Mouse (Mus musculus) liver, embryonic 14.5 days (tissue): ENCODE measurements around the gene Ash1l. TPM values are rescaled to one million over a fixed set of nuclear protein-coding genes. Genes with fewer than 3 reads are reported as not detected.
"Not testable (repeated sequence)": the region's sequence is repeated elsewhere in the genome, so short reads cannot be mapped to it uniquely, and the experiment has no call there.

ENCODE experiments used
- ATAC-seq: fragments of 200-750 bp; cut with Nextera tagmentation; 2 replicates; pipeline ENCODE4 v1.8.0; 2017; ENCODE audit warnings: moderate number of reproducible peaks, mild to moderate bottlenecking, moderate library complexity; ENCODE audit not compliant: insufficient read depth
- DNase-seq, 3 experiments: peaks; one replicate each; pipeline ENCODE4 v3.0.0-alpha.2; 2012 to 2013; ENCODE audit warnings: low read depth in 3 of 3, low spot score in 3 of 3
- H3K27ac ChIP-seq: fragments of 300-500 bp; sonication (generic); 2 replicates; pipeline ENCODE4 v1.5.1; 2014; ENCODE audit warnings: moderate library complexity, mild to moderate bottlenecking, control low read depth, inconsistent platforms
- H3K27me3 ChIP-seq: fragments of 300-500 bp; sonication (generic); 2 replicates; pipeline ENCODE4 v1.6.1; 2014; ENCODE audit warnings: mild to moderate bottlenecking, low read length, moderate library complexity; ENCODE audit not compliant: control insufficient read depth, insufficient read depth
- H3K36me3 ChIP-seq: fragments of 300-500 bp; sonication (generic); replicated peaks from 2 replicates; pipeline ENCODE4 v1.6.1; 2014; ENCODE audit warnings: low read depth; ENCODE audit not compliant: control insufficient read depth, insufficient read depth
- H3K4me1 ChIP-seq, 2 experiments: fragments of 200-500 bp in 1 of 2; fragments of 300-500 bp in 1 of 2; sonication (generic) in 1 of 2; replicated peaks; 2 replicates each; pipeline ENCODE4 v1.6.1; 2012 to 2014; ENCODE audit warnings: antibody characterized with exemption in 1 of 2, inconsistent platforms in 1 of 2, low read length in 1 of 2; ENCODE audit not compliant: control insufficient read depth in 2 of 2, insufficient read depth in 2 of 2
- H3K4me2 ChIP-seq: fragments of 300-500 bp; sonication (generic); 2 replicates; pipeline ENCODE4 v1.6.1; 2014; ENCODE audit warnings: low read depth, mild to moderate bottlenecking, control low read depth, moderate library complexity
- H3K4me3 ChIP-seq, 2 experiments: fragments of 200-500 bp in 1 of 2; fragments of 300-500 bp in 1 of 2; sonication (generic) in 1 of 2; 2 replicates each; pipeline ENCODE4 v1.5.1; 2012 to 2014; ENCODE audit warnings: low read depth in 2 of 2, low read length in 2 of 2, mild to moderate bottlenecking in 2 of 2, control low read depth in 1 of 2, inconsistent platforms in 1 of 2, moderate library complexity in 1 of 2; ENCODE audit not compliant: insufficient read depth in 1 of 2
- H3K9ac ChIP-seq: fragments of 300-500 bp; sonication (generic); replicated peaks from 2 replicates; pipeline ENCODE4 v1.6.1; 2014; ENCODE audit warnings: mild to moderate bottlenecking, control low read depth, moderate library complexity
- H3K9me3 ChIP-seq: fragments of 300-500 bp; sonication (generic); 2 replicates; pipeline ENCODE4 v1.6.1; 2016; ENCODE audit warnings: low read length, mixed read lengths; ENCODE audit not compliant: control insufficient read depth
- CTCF ChIP-seq: IDR thresholded peaks from 2 replicates; pipeline ENCODE4 v1.5.1; 2016; ENCODE audit warnings: antibody characterized with exemption, low read depth, control low read depth
- EP300 ChIP-seq: IDR thresholded peaks from 2 replicates; pipeline ENCODE4 v1.6.1; 2016; ENCODE audit warnings: antibody characterized with exemption, low read depth
- WGBS: fragments of 180-500 bp; shearing (Covaris S2); extraction: QIAGEN DNeasy Blood & Tissue Kit; methylation state at CpG from one replicate; pipeline ENCODE4 v1.1.7; 2014; ENCODE audit not compliant: insufficient replicate concordance; 5-methylcytosine and 5-hydroxymethylcytosine counted together
- polyA plus RNA-seq, 2 experiments: library from polyadenylated mRNA; depleted of rRNA in 1 of 2; stranded (reverse) in 1 of 2; unstranded in 1 of 2; fragments of >200 nt; fragmentation: Nextera tagmentation in 1 of 2; extraction: Ambion mirVana in 1 of 2; gene quantifications; 2 replicates each; pipeline versions ENCODE4 v1.2.1 to v1.2.3; 2012 to 2014

Ash1l gene
- polyA plus RNA-seq, 2 experiments, result 3.2 to 3.6 TPM

DNA sequence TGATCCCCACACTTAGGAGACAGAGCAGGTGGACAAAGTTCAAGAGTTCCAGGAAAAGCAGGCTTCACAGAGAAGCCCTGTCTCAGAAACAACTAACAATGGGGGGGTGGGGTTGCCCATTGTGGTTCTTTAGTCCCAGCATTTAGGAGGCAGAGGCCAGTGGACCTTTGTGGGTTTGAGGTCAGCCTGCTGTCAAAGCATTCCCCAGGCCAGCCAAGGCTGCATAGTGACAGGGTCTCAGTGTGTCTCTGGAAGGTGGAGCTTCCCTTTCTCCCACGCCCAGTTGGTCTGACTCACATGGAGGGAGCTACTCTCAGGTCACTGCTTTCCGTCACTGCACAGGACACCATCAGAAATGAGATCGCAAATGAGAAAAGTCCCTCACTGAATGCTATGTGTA is 111.3 kb downstream of the Ash1l start:
- DNase-seq, result no peak
- Histone ChIP-seq H3K9me3 (no peaks in the 10 kb centered on the region), H3K36me3 (peaks cover 62% of the 10 kb centered on the region), H3K9ac (no peak overlapping the region), H3K4me1 (no peaks in the 10 kb centered on the region), H3K27ac (no peak overlapping the region), H3K4me3 (no peak overlapping the region), H3K4me2 (no peak overlapping the region), H3K27me3 (no peaks in the 10 kb centered on the region)
- TF ChIP-seq EP300 (no peak), CTCF (no peak)
- WGBS, result 91% methylated on average over 3 of the region's 3 CpGs
- no peak for ATAC-seq

DNA sequence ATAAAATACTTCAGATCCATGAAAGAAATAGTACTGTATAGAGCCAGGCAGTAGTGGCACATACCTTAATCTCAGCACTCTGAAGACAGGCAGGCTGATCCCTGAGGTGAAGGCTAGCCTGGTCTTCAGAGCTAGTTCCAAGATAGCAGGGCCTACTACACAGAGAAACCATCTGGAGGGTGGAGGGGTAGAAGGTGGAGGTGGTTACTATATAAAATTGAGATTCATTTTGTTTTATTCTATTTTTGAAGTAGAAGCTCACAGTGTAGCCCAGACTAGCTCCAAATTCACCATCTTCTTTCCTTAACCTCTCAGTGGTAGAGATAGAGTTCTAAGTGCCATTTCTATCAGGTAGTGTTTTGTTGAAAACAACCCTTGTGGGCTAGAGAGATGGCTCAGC is 116.8 kb downstream of the Ash1l start:
- Histone ChIP-seq H3K4me1 (no peaks in the 10 kb centered on the region), H3K4me3 (no peak overlapping the region), H3K4me2 (no peak overlapping the region), H3K27ac (no peak overlapping the region), H3K9me3 (no peaks in the 10 kb centered on the region), H3K9ac (no peak overlapping the region), H3K36me3 (peaks cover 77% of the 10 kb centered on the region), H3K27me3 (no peaks in the 10 kb centered on the region)
- DNase-seq (no peak), ATAC-seq (no peak)
- no peak for TF ChIP-seq CTCF
- no peak for TF ChIP-seq EP300

- no peak overlapping the region for H3K4me2 ChIP-seq
- no peak overlapping the region for H3K4me3 ChIP-seq
- no peaks in the 10 kb centered on the region for H3K9me3 ChIP-seq
- 81% methylated on average over 9 of the region's 9 CpGs for WGBS
- no peaks in the 10 kb centered on the region for H3K27me3 ChIP-seq
- no peak overlapping the region for H3K9ac ChIP-seq
- no peak overlapping the region for H3K27ac ChIP-seq
- TF ChIP-seq EP300, result no peak
- H3K36me3 ChIP-seq, result peaks cover 45% of the 10 kb centered on the region
- no peak for DNase-seq
- H3K4me1 ChIP-seq, result no peaks in the 10 kb centered on the region
- no peak for ATAC-seq
Observed at GRCm38 (mm10) chr3:89077383-89077782, 127.0 kb downstream of the Ash1l start.

- H3K27me3 ChIP-seq, H3K4me1 ChIP-seq, DNase-seq, H3K36me3 ChIP-seq, ATAC-seq, H3K4me2 ChIP-seq, H3K9ac ChIP-seq, H3K27ac ChIP-seq, H3K9me3 ChIP-seq, H3K4me3 ChIP-seq: not testable (repeated sequence)
Observed at GRCm38 (mm10) chr3:89082287-89082686, 131.9 kb downstream of the Ash1l start.

GRCm38 (mm10) chr3:89084133-89084532 is 133.7 kb downstream of the Ash1l start:
- DNase-seq (no peak), ATAC-seq (no peak)
- no peak overlapping the region for H3K4me2 ChIP-seq
- H3K36me3 ChIP-seq, result no peaks in the 10 kb centered on the region
- TF ChIP-seq EP300 (no peak), CTCF (no peak)
- no peak overlapping the region for H3K27ac ChIP-seq
- peaks cover 4 to 8% of the 10 kb centered on the region in 2 experiments for H3K4me1 ChIP-seq
- 63% methylated on average over 2 of the region's 2 CpGs for WGBS
- H3K9ac ChIP-seq, result no peak overlapping the region
- H3K9me3 ChIP-seq, result no peaks in the 10 kb centered on the region
- H3K27me3 ChIP-seq, result no peaks in the 10 kb centered on the region
- no peak overlapping the region for H3K4me3 ChIP-seq

DNA sequence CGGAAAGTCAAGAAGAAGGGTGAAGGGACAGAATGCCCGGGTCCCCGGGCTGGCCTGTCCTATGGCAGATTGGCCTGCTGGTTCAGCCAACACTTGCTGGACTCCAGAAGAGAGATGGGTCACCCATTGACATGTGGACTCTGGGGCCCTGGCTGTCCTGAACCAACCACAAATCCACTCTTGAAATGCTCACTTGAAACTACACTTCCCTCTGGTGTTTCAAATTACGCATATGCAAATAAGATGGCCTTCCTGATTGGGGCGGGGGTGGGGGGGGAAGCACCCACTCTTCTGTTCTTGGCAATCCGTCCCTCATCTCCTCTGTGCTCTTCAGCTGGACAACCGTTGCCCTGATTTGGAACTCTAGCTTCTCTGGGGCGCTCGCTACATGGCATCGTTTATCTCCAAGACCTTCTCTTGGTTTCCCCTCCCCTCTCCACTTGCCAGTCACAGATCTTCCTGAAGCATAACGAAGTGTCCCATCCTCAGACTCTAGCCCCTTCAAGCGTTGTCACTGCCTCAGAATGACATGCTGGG is 134.3 kb downstream of the Ash1l start:
- Histone ChIP-seq H3K4me3 (no peak overlapping the region), H3K27ac (no peak overlapping the region), H3K27me3 (no peaks in the 10 kb centered on the region), H3K4me2 (no peak overlapping the region), H3K9ac (no peak overlapping the region), H3K9me3 (no peaks in the 10 kb centered on the region), H3K4me1 (peaks cover 9 to 10% of the 10 kb centered on the region in 2 experiments), H3K36me3 (no peaks in the 10 kb centered on the region)
- 67% methylated on average over 12 of the region's 12 CpGs for WGBS
- TF ChIP-seq CTCF (no peak), EP300 (no peak)
- DNase-seq, result no peak
- no peak for ATAC-seq
